Mouse (Mus musculus) embryonic fibroblast, embryonic 13.5 days (primary cell): ENCODE data around the gene Rcn2.

Experiments used
- CTCF ChIP-seq: IDR thresholded peaks from 2 replicates; pipeline ENCODE4 v1.5.1; 2011; ENCODE audit warnings: mild to moderate bottlenecking, control low read depth, low read length, moderate library complexity, borderline replicate concordance; ENCODE audit not compliant: insufficient read depth
- POLR2A ChIP-seq: IDR thresholded peaks from 2 replicates; pipeline ENCODE4 v1.6.1; 2011; ENCODE audit warnings: low read depth, mild to moderate bottlenecking, control low read depth, low read length, moderate library complexity

- TF ChIP-seq CTCF (no peak), POLR2A (no peak)
Observed at GRCm38 (mm10) chr9:56053796-56054195, 12.2 kb downstream of the Rcn2 start.
